Mouse (Mus musculus): ENCODE data around the gene Csmd2. TPM values are rescaled to one million over a fixed set of nuclear protein-coding genes. Genes with fewer than 3 reads are reported as not detected.

Csmd2 gene
- polyA plus RNA-seq, 1 experiment from 2014 or later: 0.08 TPM

- 90% methylated on average over 6 of the region's 6 CpGs for WGBS
- H3K4me1 ChIP-seq (ENCODE audit: control insufficient read depth, insufficient read depth, low read length): no peaks in the 10 kb centered on the region
- ATAC-seq (ENCODE audit: insufficient number of reproducible peaks, low FRiP score, low TSS enrichment, low read depth) (no peak), DNase-seq (ENCODE audit: low spot score) (no peak)
- H3K36me3 ChIP-seq (ENCODE audit: control insufficient read depth, insufficient read depth, low read length): no peaks in the 10 kb centered on the region
- H3K27me3 ChIP-seq (ENCODE audit: control insufficient read depth, insufficient read depth, low read length): peaks cover 2% of the 10 kb centered on the region; the same call in 1 of the 2 replicates
- H3K9me3 ChIP-seq (ENCODE audit: control insufficient read depth, low read length): no peaks in the 10 kb centered on the region
- no peak overlapping the region for H3K4me3 ChIP-seq (ENCODE audit: low read depth, low read length)
- H3K9ac ChIP-seq (ENCODE audit: low read length): no peak overlapping the region
- no peak overlapping the region for H3K27ac ChIP-seq (replicated peaks; ENCODE audit: low read depth, low read length)
- no peak overlapping the region for H3K4me2 ChIP-seq (ENCODE audit: low read depth, severe bottlenecking)
Observed at GRCm38 (mm10) chr4:128368088-128368487, 380.4 kb downstream of the Csmd2 start.

GRCm38 (mm10) chr4:128371766-128372165, 384.1 kb downstream of the Csmd2 start:
- H3K9ac ChIP-seq (ENCODE audit: low read length): no peak overlapping the region

DNA sequence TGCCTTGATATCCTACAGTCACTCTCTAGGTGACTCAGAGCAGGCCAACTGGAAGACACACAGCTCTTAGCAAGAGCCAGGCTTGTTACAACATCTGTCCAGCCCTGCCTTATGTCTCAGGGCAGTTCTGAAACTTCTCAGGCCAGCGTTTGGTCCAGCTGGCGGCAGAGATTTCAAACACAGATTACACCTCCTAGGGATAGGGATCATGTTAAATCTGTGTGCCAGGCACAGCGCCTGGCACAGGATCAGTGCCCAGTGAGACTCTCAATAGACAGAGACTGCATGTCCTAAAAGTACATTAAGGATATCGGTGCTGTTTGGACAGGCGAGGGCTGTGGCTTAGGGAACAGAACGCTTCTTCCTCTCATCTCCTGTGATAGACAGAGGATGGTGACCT, 385.5 kb downstream of the Csmd2 start:
- no peak overlapping the region for H3K4me2 ChIP-seq (ENCODE audit: low read depth, severe bottlenecking)
- DNase-seq (ENCODE audit: low spot score) (no peak), ATAC-seq (ENCODE audit: insufficient number of reproducible peaks, low FRiP score, low TSS enrichment, low read depth) (no peak)
- no peak overlapping the region for H3K27ac ChIP-seq (replicated peaks; ENCODE audit: low read depth, low read length)
- WGBS: 82% methylated on average over 6 of the region's 6 CpGs
- H3K9me3 ChIP-seq (ENCODE audit: control insufficient read depth, low read length): no peaks in the 10 kb centered on the region
- H3K4me3 ChIP-seq (ENCODE audit: low read depth, low read length): no peak overlapping the region
- no peaks in the 10 kb centered on the region for H3K4me1 ChIP-seq (ENCODE audit: control insufficient read depth, insufficient read depth, low read length)
- H3K27me3 ChIP-seq (ENCODE audit: control insufficient read depth, insufficient read depth, low read length): peaks cover 2% of the 10 kb centered on the region; the same call in 1 of the 2 replicates
- no peak overlapping the region for H3K9ac ChIP-seq (ENCODE audit: low read length)
- no peaks in the 10 kb centered on the region for H3K36me3 ChIP-seq (ENCODE audit: control insufficient read depth, insufficient read depth, low read length)

More at GRCm38 (mm10) chr4:128371766-128372165, 384.1 kb downstream of the Csmd2 start:
- 75% methylated on average over 6 of the region's 6 CpGs for WGBS
- DNase-seq (ENCODE audit: low spot score) (no peak), ATAC-seq (ENCODE audit: insufficient number of reproducible peaks, low FRiP score, low TSS enrichment, low read depth) (no peak)
- H3K9me3 ChIP-seq (ENCODE audit: control insufficient read depth, low read length): no peaks in the 10 kb centered on the region
- H3K27me3 ChIP-seq (ENCODE audit: control insufficient read depth, insufficient read depth, low read length): peaks cover 2% of the 10 kb centered on the region; the same call in 1 of the 2 replicates
- H3K36me3 ChIP-seq (ENCODE audit: control insufficient read depth, insufficient read depth, low read length): no peaks in the 10 kb centered on the region
- H3K4me3 ChIP-seq (ENCODE audit: low read depth, low read length): no peak overlapping the region
- no peaks in the 10 kb centered on the region for H3K4me1 ChIP-seq (ENCODE audit: control insufficient read depth, insufficient read depth, low read length)
- H3K27ac ChIP-seq (replicated peaks; ENCODE audit: low read depth, low read length): no peak overlapping the region
- H3K4me2 ChIP-seq (ENCODE audit: low read depth, severe bottlenecking): no peak overlapping the region

DNA sequence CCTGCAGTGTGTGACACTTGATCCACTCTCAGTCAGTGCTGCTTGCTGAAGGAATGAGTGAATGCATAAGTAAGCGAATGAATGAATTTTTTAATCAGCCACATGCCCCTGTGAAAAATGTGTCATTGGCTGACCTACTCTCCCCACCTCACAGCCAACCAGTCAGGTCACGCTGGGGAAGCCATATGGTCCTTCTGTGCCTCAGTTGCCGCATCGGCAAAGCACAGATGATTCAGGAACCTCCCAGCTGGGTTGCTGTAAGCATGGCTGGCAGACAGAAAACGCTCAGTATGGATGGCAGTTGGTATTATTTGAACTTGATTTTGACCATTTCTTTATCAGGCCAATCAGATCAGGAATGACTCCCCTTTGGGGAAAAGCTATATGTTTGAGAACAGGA, 386.4 kb downstream of the Csmd2 start:
- no peak for DNase-seq (ENCODE audit: low spot score)
- Histone ChIP-seq H3K27me3 (ENCODE audit: control insufficient read depth, insufficient read depth, low read length) (no peaks in the 10 kb centered on the region; the same call in 1 of the 2 replicates), H3K4me2 (ENCODE audit: low read depth, severe bottlenecking) (no peak overlapping the region), H3K36me3 (ENCODE audit: control insufficient read depth, insufficient read depth, low read length) (no peaks in the 10 kb centered on the region), H3K9ac (ENCODE audit: low read length) (no peak overlapping the region), H3K4me3 (ENCODE audit: low read depth, low read length) (no peak overlapping the region), H3K27ac (replicated peaks; ENCODE audit: low read depth, low read length) (no peak overlapping the region), H3K4me1 (ENCODE audit: control insufficient read depth, insufficient read depth, low read length) (no peaks in the 10 kb centered on the region), H3K9me3 (ENCODE audit: control insufficient read depth, low read length) (no peaks in the 10 kb centered on the region)
- 81% methylated on average over 5 of the region's 5 CpGs for WGBS
- ATAC-seq (ENCODE audit: insufficient number of reproducible peaks, low FRiP score, low TSS enrichment, low read depth): no peak

DNA sequence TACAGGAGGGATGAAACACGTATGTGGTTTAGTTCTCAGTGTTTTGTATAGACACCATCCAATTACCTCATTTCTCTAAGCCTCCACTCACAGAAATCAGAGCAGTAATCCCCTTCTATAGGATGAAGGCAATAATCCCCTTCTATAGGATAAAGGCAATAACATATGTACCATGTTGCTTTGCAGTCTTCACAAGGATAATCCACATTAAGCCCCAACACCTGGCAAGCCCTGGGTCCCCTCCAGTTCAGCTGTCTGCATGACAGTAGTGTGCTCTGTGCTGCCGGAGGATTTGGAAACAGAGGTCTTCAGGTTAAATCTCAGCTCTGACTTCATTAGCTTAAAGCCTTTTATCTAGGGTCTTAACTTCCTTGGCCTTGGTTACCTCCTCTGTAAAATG, 391.3 kb downstream of the Csmd2 start:
- ATAC-seq (ENCODE audit: insufficient number of reproducible peaks, low FRiP score, low TSS enrichment, low read depth) (no peak), DNase-seq (ENCODE audit: low spot score) (no peak)
- no peak overlapping the region for H3K4me3 ChIP-seq (ENCODE audit: low read depth, low read length)
- no peaks in the 10 kb centered on the region for H3K36me3 ChIP-seq (ENCODE audit: control insufficient read depth, insufficient read depth, low read length)
- WGBS: 67% methylated on average over 2 of the region's 2 CpGs
- no peaks in the 10 kb centered on the region for H3K27me3 ChIP-seq (ENCODE audit: control insufficient read depth, insufficient read depth, low read length)
- H3K9me3 ChIP-seq (ENCODE audit: control insufficient read depth, low read length): no peaks in the 10 kb centered on the region
- H3K4me2 ChIP-seq (ENCODE audit: low read depth, severe bottlenecking): no peak overlapping the region
- no peaks in the 10 kb centered on the region for H3K4me1 ChIP-seq (ENCODE audit: control insufficient read depth, insufficient read depth, low read length)
- H3K27ac ChIP-seq (replicated peaks; ENCODE audit: low read depth, low read length): no peak overlapping the region
- H3K9ac ChIP-seq (ENCODE audit: low read length): no peak overlapping the region

DNA sequence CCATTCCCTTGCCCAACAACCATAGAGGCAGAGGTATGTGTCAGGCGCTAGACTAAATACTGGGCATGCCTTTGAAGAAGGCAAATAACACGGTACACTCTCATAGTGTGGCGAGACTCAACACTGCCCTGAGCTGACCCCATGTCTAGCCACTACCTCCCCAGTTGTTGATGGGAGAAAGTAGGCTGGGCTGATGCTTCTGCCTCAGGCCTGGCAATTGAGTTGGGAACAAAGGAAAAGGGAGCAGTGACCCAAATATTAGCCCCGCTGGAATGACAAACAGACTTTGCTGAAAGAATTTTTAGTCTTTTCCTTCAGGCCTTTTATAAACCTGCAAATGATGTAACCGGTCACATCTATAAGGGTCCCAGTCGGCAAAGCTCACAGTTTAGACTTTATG, 393.7 kb downstream of the Csmd2 start:
- no peak overlapping the region for H3K27ac ChIP-seq (replicated peaks; ENCODE audit: low read depth, low read length)
- H3K9me3 ChIP-seq (ENCODE audit: control insufficient read depth, low read length): no peaks in the 10 kb centered on the region
- H3K27me3 ChIP-seq (ENCODE audit: control insufficient read depth, insufficient read depth, low read length): no peaks in the 10 kb centered on the region
- H3K4me1 ChIP-seq (ENCODE audit: control insufficient read depth, insufficient read depth, low read length): no peaks in the 10 kb centered on the region
- H3K36me3 ChIP-seq (ENCODE audit: control insufficient read depth, insufficient read depth, low read length): no peaks in the 10 kb centered on the region
- no peak for DNase-seq (ENCODE audit: low spot score)
- H3K4me3 ChIP-seq (ENCODE audit: low read depth, low read length): no peak overlapping the region
- no peak for ATAC-seq (ENCODE audit: insufficient number of reproducible peaks, low FRiP score, low TSS enrichment, low read depth)
- no peak overlapping the region for H3K9ac ChIP-seq (ENCODE audit: low read length)
- H3K4me2 ChIP-seq (ENCODE audit: low read depth, severe bottlenecking): no peak overlapping the region
- 86% methylated on average over 6 of the region's 6 CpGs for WGBS

DNA sequence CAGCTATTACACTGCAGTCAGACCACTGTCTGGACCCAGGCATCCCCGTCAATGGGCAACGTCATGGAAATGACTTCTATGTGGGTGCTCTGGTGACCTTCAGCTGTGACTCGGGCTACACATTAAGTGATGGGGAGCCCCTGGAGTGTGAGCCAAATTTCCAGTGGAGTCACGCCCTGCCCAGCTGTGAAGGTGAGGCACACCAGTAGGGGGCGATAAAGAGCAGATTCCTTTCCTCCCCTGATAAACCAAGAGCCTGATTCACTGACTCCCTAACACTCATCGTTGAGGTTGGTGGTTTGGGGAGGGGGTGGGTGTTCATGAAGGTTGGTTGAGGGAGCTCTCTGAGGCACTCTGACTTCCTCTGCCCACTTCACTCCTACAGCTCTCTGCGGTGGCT, 396.1 kb downstream of the Csmd2 start:
- Histone ChIP-seq H3K36me3 (ENCODE audit: control insufficient read depth, insufficient read depth, low read length) (no peaks in the 10 kb centered on the region), H3K4me1 (ENCODE audit: control insufficient read depth, insufficient read depth, low read length) (0 out of 2 replicates have a peak, but pooled peaks cover 4% of the 10 kb centered on the region), H3K27me3 (ENCODE audit: control insufficient read depth, insufficient read depth, low read length) (no peaks in the 10 kb centered on the region), H3K9me3 (ENCODE audit: control insufficient read depth, low read length) (no peaks in the 10 kb centered on the region), H3K27ac (replicated peaks; ENCODE audit: low read depth, low read length) (no peak overlapping the region), H3K4me2 (ENCODE audit: low read depth, severe bottlenecking) (no peak overlapping the region), H3K4me3 (ENCODE audit: low read depth, low read length) (no peak overlapping the region), H3K9ac (ENCODE audit: low read length) (no peak overlapping the region)
- ATAC-seq (ENCODE audit: insufficient number of reproducible peaks, low FRiP score, low TSS enrichment, low read depth) (no peak), DNase-seq (ENCODE audit: low spot score) (no peak)
- WGBS: 88% methylated on average over 7 of the region's 7 CpGs

GRCm38 (mm10) chr4:128391484-128391883, 403.8 kb downstream of the Csmd2 start:
- Histone ChIP-seq H3K27ac (replicated peaks; ENCODE audit: low read depth, low read length) (no peak overlapping the region), H3K4me1 (ENCODE audit: control insufficient read depth, insufficient read depth, low read length) (peaks cover 4% of the 10 kb centered on the region; the same call in 1 of the 2 replicates), H3K36me3 (ENCODE audit: control insufficient read depth, insufficient read depth, low read length) (no peaks in the 10 kb centered on the region), H3K4me3 (ENCODE audit: low read depth, low read length) (no peak overlapping the region), H3K4me2 (ENCODE audit: low read depth, severe bottlenecking) (no peak overlapping the region), H3K9me3 (ENCODE audit: control insufficient read depth, low read length) (no peaks in the 10 kb centered on the region), H3K9ac (ENCODE audit: low read length) (no peak overlapping the region), H3K27me3 (ENCODE audit: control insufficient read depth, insufficient read depth, low read length) (no peaks in the 10 kb centered on the region; the same call in 1 of the 2 replicates)
- 93% methylated on average over 5 of the region's 5 CpGs for WGBS
- DNase-seq (ENCODE audit: low spot score): no peak
- no peak for ATAC-seq (ENCODE audit: insufficient number of reproducible peaks, low FRiP score, low TSS enrichment, low read depth)

GRCm38 (mm10) chr4:128392279-128392678, 404.6 kb downstream of the Csmd2 start:
- no peak overlapping the region for H3K9ac ChIP-seq (ENCODE audit: low read length)
- WGBS: 55% methylated on average over 3 of the region's 3 CpGs
- ATAC-seq (ENCODE audit: insufficient number of reproducible peaks, low FRiP score, low TSS enrichment, low read depth) (no peak), DNase-seq (ENCODE audit: low spot score) (no peak)
- no peaks in the 10 kb centered on the region; the same call in 1 of the 2 replicates for H3K27me3 ChIP-seq (ENCODE audit: control insufficient read depth, insufficient read depth, low read length)
- no peak overlapping the region for H3K4me3 ChIP-seq (ENCODE audit: low read depth, low read length)
- peaks cover 1% of the 10 kb centered on the region; the same call in 1 of the 2 replicates for H3K4me1 ChIP-seq (ENCODE audit: control insufficient read depth, insufficient read depth, low read length)
- H3K9me3 ChIP-seq (ENCODE audit: control insufficient read depth, low read length): no peaks in the 10 kb centered on the region
- H3K36me3 ChIP-seq (ENCODE audit: control insufficient read depth, insufficient read depth, low read length): no peaks in the 10 kb centered on the region
- H3K27ac ChIP-seq (replicated peaks; ENCODE audit: low read depth, low read length): no peak overlapping the region
- H3K4me2 ChIP-seq (ENCODE audit: low read depth, severe bottlenecking): no peak overlapping the region
